Mouse (Mus musculus) liver, adult 2 months (tissue): ENCODE data around the gene Rab3ip.

Source experiments
- CTCF ChIP-seq: fragments of 200-500 bp; IDR thresholded peaks from 2 replicates; pipeline ENCODE4 v1.5.1; 2011; ENCODE audit warnings: low read depth, low read length, control low read depth
- POLR2A ChIP-seq: fragments of 200-500 bp; IDR thresholded peaks from 2 replicates; pipeline ENCODE4 v1.6.1; 2011; ENCODE audit warnings: low read length, control low read depth; ENCODE audit not compliant: insufficient read depth; ENCODE audit errors: extremely low read depth

- TF ChIP-seq POLR2A (no peak), CTCF (no peak)
These were observed 56.0 kb downstream of the Rab3ip start for GRCm38 (mm10) chr10:116894540-116894939.
